Mouse (Mus musculus): ENCODE data around the gene Rab22a. TPM values are rescaled to one million over a fixed set of nuclear protein-coding genes. Genes with fewer than 3 reads are reported as not detected.

Rab22a gene
- polyA plus RNA-seq, 1 experiment from 2014 or later, result 43.6 TPM

GRCm38 (mm10) chr2:173737222-173737989, 77.8 kb downstream of the Rab22a start, which contains the start of gene Vapb:
TSS of gene Vapb (plus strand) at chr2:173737511.
- H3K4me1 ChIP-seq (ENCODE audit: control insufficient read depth, insufficient read depth, low read length), result peaks cover 14% of the 10 kb centered on the region
- no peaks in the 10 kb centered on the region for H3K27me3 ChIP-seq (ENCODE audit: control insufficient read depth, insufficient read depth, low read length)
- no peaks in the 10 kb centered on the region; the same call in 1 of the 2 replicates for H3K36me3 ChIP-seq (ENCODE audit: control insufficient read depth, insufficient read depth, low read length)
- peak; percentile 96 for ATAC-seq (ENCODE audit: insufficient read depth, low FRiP score, low TSS enrichment)
- peak within 1 kb of the TSS; percentile 80 for H3K4me2 ChIP-seq (ENCODE audit: low read depth)
- no peaks in the 10 kb centered on the region for H3K9me3 ChIP-seq (ENCODE audit: control insufficient read depth, low read length)
- peak; percentile 99 for DNase-seq (ENCODE audit: low spot score)
- peak within 1 kb of the TSS; percentile 81 for H3K4me3 ChIP-seq (ENCODE audit: low read depth, low read length)
- 1% methylated on average over 70 of the region's 70 CpGs for WGBS
- H3K9ac ChIP-seq (ENCODE audit: low read length), result peak within 1 kb of the TSS; percentile 90
- H3K27ac ChIP-seq (ENCODE audit: low read depth, low read length), result 0 out of 2 replicates have a peak within 1 kb of the TSS, but pooled peaks have one; percentile 49

GRCm38 (mm10) chr2:173738232-173738631, 78.7 kb downstream of the Rab22a start:
- H3K9ac ChIP-seq (ENCODE audit: low read length), result peak overlapping the region; percentile 90
- H3K27ac ChIP-seq (ENCODE audit: low read depth, low read length), result no peak overlapping the region
- H3K36me3 ChIP-seq (ENCODE audit: control insufficient read depth, insufficient read depth, low read length), result no peaks in the 10 kb centered on the region; the same call in 1 of the 2 replicates
- DNase-seq (ENCODE audit: low spot score) (no peak), ATAC-seq (ENCODE audit: insufficient read depth, low FRiP score, low TSS enrichment) (no peak)
- H3K4me2 ChIP-seq (ENCODE audit: low read depth), result peak overlapping the region; percentile 80
- peak overlapping the region; percentile 81 for H3K4me3 ChIP-seq (ENCODE audit: low read depth, low read length)
- H3K9me3 ChIP-seq (ENCODE audit: control insufficient read depth, low read length), result no peaks in the 10 kb centered on the region
- H3K4me1 ChIP-seq (ENCODE audit: control insufficient read depth, insufficient read depth, low read length), result peaks cover 14% of the 10 kb centered on the region
- whole genome bisulfite sequencing, result 90% methylated on average over 9 of the region's 9 CpGs
- no peaks in the 10 kb centered on the region for H3K27me3 ChIP-seq (ENCODE audit: control insufficient read depth, insufficient read depth, low read length)

GRCm38 (mm10) chr2:173739107-173739506, 79.5 kb downstream of the Rab22a start:
- H3K4me3 ChIP-seq (ENCODE audit: low read depth, low read length), result no peak overlapping the region
- peaks cover 14% of the 10 kb centered on the region for H3K4me1 ChIP-seq (ENCODE audit: control insufficient read depth, insufficient read depth, low read length)
- no peaks in the 10 kb centered on the region for H3K9me3 ChIP-seq (ENCODE audit: control insufficient read depth, low read length)
- 93% methylated on average over 7 of the region's 7 CpGs for WGBS
- no peak overlapping the region for H3K27ac ChIP-seq (ENCODE audit: low read depth, low read length)
- ATAC-seq (ENCODE audit: insufficient read depth, low FRiP score, low TSS enrichment) (no peak), DNase-seq (ENCODE audit: low spot score) (no peak)
- H3K4me2 ChIP-seq (ENCODE audit: low read depth), result no peak overlapping the region
- no peaks in the 10 kb centered on the region; the same call in 1 of the 2 replicates for H3K36me3 ChIP-seq (ENCODE audit: control insufficient read depth, insufficient read depth, low read length)
- H3K9ac ChIP-seq (ENCODE audit: low read length), result no peak overlapping the region
- H3K27me3 ChIP-seq (ENCODE audit: control insufficient read depth, insufficient read depth, low read length), result no peaks in the 10 kb centered on the region

GRCm38 (mm10) chr2:173742090-173742489, 82.5 kb downstream of the Rab22a start:
- H3K4me1 ChIP-seq (ENCODE audit: control insufficient read depth, insufficient read depth, low read length), result peaks cover 14% of the 10 kb centered on the region
- DNase-seq (ENCODE audit: low spot score), result no peak
- H3K9ac ChIP-seq (ENCODE audit: low read length), result no peak overlapping the region
- 52% methylated on average over 13 of the region's 13 CpGs for WGBS
- H3K4me3 ChIP-seq (ENCODE audit: low read depth, low read length), result no peak overlapping the region
- H3K4me2 ChIP-seq (ENCODE audit: low read depth), result no peak overlapping the region
- no peak for ATAC-seq (ENCODE audit: insufficient read depth, low FRiP score, low TSS enrichment)
- no peaks in the 10 kb centered on the region for H3K27me3 ChIP-seq (ENCODE audit: control insufficient read depth, insufficient read depth, low read length)
- no peaks in the 10 kb centered on the region for H3K9me3 ChIP-seq (ENCODE audit: control insufficient read depth, low read length)
- H3K27ac ChIP-seq (ENCODE audit: low read depth, low read length), result no peak overlapping the region
- H3K36me3 ChIP-seq (ENCODE audit: control insufficient read depth, insufficient read depth, low read length), result no peaks in the 10 kb centered on the region; the same call in 1 of the 2 replicates

GRCm38 (mm10) chr2:173742744-173743143, 83.2 kb downstream of the Rab22a start:
- Histone ChIP-seq H3K36me3 (ENCODE audit: control insufficient read depth, insufficient read depth, low read length) (no peaks in the 10 kb centered on the region; the same call in 1 of the 2 replicates), H3K27me3 (ENCODE audit: control insufficient read depth, insufficient read depth, low read length) (no peaks in the 10 kb centered on the region), H3K9me3 (ENCODE audit: control insufficient read depth, low read length) (no peaks in the 10 kb centered on the region), H3K27ac (ENCODE audit: low read depth, low read length) (no peak overlapping the region), H3K9ac (ENCODE audit: low read length) (no peak overlapping the region), H3K4me2 (ENCODE audit: low read depth) (no peak overlapping the region), H3K4me3 (ENCODE audit: low read depth, low read length) (no peak overlapping the region), H3K4me1 (ENCODE audit: control insufficient read depth, insufficient read depth, low read length) (peaks cover 13% of the 10 kb centered on the region)
- 76% methylated on average over 9 of the region's 9 CpGs for WGBS
- DNase-seq (ENCODE audit: low spot score), result no peak
- no peak for ATAC-seq (ENCODE audit: insufficient read depth, low FRiP score, low TSS enrichment)

- Histone ChIP-seq H3K4me1 (ENCODE audit: control insufficient read depth, insufficient read depth, low read length) (peaks cover 5% of the 10 kb centered on the region), H3K27ac (ENCODE audit: low read depth, low read length) (no peak overlapping the region), H3K4me3 (ENCODE audit: low read depth, low read length) (no peak overlapping the region), H3K9me3 (ENCODE audit: control insufficient read depth, low read length) (no peaks in the 10 kb centered on the region), H3K36me3 (ENCODE audit: control insufficient read depth, insufficient read depth, low read length) (no peaks in the 10 kb centered on the region), H3K4me2 (ENCODE audit: low read depth) (no peak overlapping the region), H3K27me3 (ENCODE audit: control insufficient read depth, insufficient read depth, low read length) (no peaks in the 10 kb centered on the region), H3K9ac (ENCODE audit: low read length) (no peak overlapping the region)
- ATAC-seq (ENCODE audit: insufficient read depth, low FRiP score, low TSS enrichment), result no peak
- no peak for DNase-seq (ENCODE audit: low spot score)
- 91% methylated on average over 7 of the region's 7 CpGs for WGBS
Observed at GRCm38 (mm10) chr2:173744070-173744815, 84.7 kb downstream of the Rab22a start.

- WGBS, result 87% methylated on average over 2 of the region's 2 CpGs
- no peak overlapping the region for H3K9ac ChIP-seq (ENCODE audit: low read length)
- no peak for ATAC-seq (ENCODE audit: insufficient read depth, low FRiP score, low TSS enrichment)
Observed at GRCm38 (mm10) chr2:173748961-173749659, 89.5 kb downstream of the Rab22a start.

GRCm38 (mm10) chr2:173755433-173756144, 96.0 kb downstream of the Rab22a start:
- WGBS, result 28% methylated on average over 8 of the region's 8 CpGs
- no peak overlapping the region for H3K4me2 ChIP-seq (ENCODE audit: low read depth)
- DNase-seq (ENCODE audit: low spot score) (no peak), ATAC-seq (ENCODE audit: insufficient read depth, low FRiP score, low TSS enrichment) (peak; percentile 84)
- no peak overlapping the region for H3K9ac ChIP-seq (ENCODE audit: low read length)
- peaks cover 20% of the 10 kb centered on the region for H3K4me1 ChIP-seq (ENCODE audit: control insufficient read depth, insufficient read depth, low read length)
- no peak overlapping the region for H3K4me3 ChIP-seq (ENCODE audit: low read depth, low read length)
- no peaks in the 10 kb centered on the region for H3K9me3 ChIP-seq (ENCODE audit: control insufficient read depth, low read length)
- peak overlapping the region; percentile 65 for H3K27ac ChIP-seq (ENCODE audit: low read depth, low read length)
- H3K36me3 ChIP-seq (ENCODE audit: control insufficient read depth, insufficient read depth, low read length), result no peaks in the 10 kb centered on the region
- no peaks in the 10 kb centered on the region for H3K27me3 ChIP-seq (ENCODE audit: control insufficient read depth, insufficient read depth, low read length)

More at GRCm38 (mm10) chr2:173748961-173749659, 89.5 kb downstream of the Rab22a start:
- Histone ChIP-seq H3K4me3 (ENCODE audit: low read depth, low read length) (no peak overlapping the region), H3K27ac (ENCODE audit: low read depth, low read length) (no peak overlapping the region), H3K36me3 (ENCODE audit: control insufficient read depth, insufficient read depth, low read length) (no peaks in the 10 kb centered on the region), H3K4me1 (ENCODE audit: control insufficient read depth, insufficient read depth, low read length) (no peaks in the 10 kb centered on the region), H3K4me2 (ENCODE audit: low read depth) (no peak overlapping the region), H3K9me3 (ENCODE audit: control insufficient read depth, low read length) (no peaks in the 10 kb centered on the region), H3K27me3 (ENCODE audit: control insufficient read depth, insufficient read depth, low read length) (no peaks in the 10 kb centered on the region)
- no peak for DNase-seq (ENCODE audit: low spot score)
